Mouse (Mus musculus) E14TG2a.4 (cell line): ENCODE measurements around the gene Fam163b.

Source experiments
- CTCF ChIP-seq: conservative IDR thresholded peaks from 2 replicates; pipeline ENCODE4 v1.5.1; 2014; ENCODE audit warnings: low read length
- POU5F1 ChIP-seq: IDR thresholded peaks from 2 replicates; pipeline ENCODE4 v1.6.1; 2014; ENCODE audit warnings: low read length, borderline replicate concordance

DNA sequence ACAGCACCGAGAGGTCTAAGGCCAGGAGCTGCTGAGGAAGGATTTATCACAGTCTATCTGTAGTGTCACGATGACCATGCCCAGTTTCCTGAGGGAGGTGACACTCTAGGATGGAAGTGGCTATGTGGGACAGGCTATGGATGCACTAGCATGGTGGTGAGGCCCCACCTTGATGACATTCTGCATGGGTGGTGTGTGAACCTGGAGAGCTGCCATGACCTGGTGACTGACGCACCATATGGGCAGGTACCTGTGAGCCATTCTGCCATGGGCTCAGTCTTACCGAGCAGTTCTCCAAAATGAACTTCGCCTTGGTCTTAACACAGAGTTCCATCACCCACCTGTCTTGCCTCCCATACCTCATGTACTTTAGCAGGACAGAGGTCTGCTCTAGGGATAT, 54.7 kb downstream of the Fam163b start:
- TF ChIP-seq CTCF (no peak), POU5F1 (no peak)
